Mouse (Mus musculus) T-helper 2 cell (primary cell): ENCODE data around the gene Olfr680-ps1.
"Not testable (repeated sequence)": the region's sequence is repeated elsewhere in the genome, so short reads cannot be mapped to it uniquely, and the experiment has no call there.

Source experiments
- in situ Hi-C: fragments of 300-600 bp; cut with MboI, MseI; formaldehyde crosslinking; loops from one replicate; pipeline ENCODE4 v1.15.1; 2025; ENCODE audit warnings: high pct_unique_total_duplicates

Gene Olfr680-ps1

DNA sequence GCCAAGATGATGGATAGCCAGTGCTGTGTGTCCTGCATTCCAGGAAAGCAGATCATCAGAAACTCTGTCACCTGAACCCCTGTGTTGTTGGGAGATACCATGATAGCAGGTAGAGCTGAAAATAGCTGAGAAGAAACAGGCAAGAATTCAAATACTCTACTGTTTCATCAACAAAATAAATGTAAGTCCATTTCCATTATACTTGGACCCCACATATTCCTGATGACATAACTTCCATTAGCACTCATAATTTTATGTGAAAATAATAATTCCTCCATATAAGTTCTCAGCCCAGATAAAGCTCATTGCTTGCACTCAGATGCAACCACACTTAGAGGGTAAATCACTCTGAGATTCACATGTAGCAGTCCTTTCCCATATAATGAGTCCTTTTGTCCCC is at the start of gene Olfr680-ps1:
TSS of gene Olfr680-ps1 (minus strand) at position 101 of the 400 bp plus-strand sequence.
- in situ Hi-C loops: not testable (repeated sequence)

DNA sequence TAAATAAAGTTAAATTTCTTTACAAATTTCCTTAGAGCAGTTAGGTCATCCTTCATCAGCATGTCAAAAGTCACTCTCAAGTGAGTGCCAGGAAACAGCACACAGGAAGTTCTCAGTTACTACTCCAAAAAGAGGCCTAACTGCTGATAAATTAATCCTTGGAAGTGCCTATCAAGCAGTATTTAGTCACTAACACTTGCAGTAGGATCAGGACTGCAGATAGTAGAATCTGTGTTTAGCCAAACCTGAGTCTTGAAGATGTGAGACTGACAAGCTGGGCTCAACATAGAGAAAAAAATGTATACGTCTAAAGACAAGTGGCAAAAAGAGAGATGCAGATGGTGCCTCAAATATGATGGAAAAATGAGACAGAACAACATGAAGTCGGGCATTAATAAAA is 48.7 kb upstream of the Olfr680-ps1 start:
- in situ Hi-C loops: no loop called here

- in situ Hi-C loops: no loop called here
These were observed 23.9 kb upstream of the Olfr680-ps1 start, which contains the start of gene Olfr681 for GRCm38 (mm10) chr7:105116536-105116935. Gene Olfr681 (plus strand): TSS chr7:105116836.

GRCm38 (mm10) chr7:105080905-105081304 is 11.7 kb downstream of the Olfr680-ps1 start, which contains the start of gene Olfr679:
Gene Olfr679 (plus strand): TSS chr7:105081205.
- in situ Hi-C loops: no loop called here

GRCm38 (mm10) chr7:105064175-105064574 is 28.4 kb downstream of the Olfr680-ps1 start, which contains the start of gene Olfr678:
Gene Olfr678 (plus strand): TSS chr7:105064475.
- in situ Hi-C loops: no loop called here

DNA sequence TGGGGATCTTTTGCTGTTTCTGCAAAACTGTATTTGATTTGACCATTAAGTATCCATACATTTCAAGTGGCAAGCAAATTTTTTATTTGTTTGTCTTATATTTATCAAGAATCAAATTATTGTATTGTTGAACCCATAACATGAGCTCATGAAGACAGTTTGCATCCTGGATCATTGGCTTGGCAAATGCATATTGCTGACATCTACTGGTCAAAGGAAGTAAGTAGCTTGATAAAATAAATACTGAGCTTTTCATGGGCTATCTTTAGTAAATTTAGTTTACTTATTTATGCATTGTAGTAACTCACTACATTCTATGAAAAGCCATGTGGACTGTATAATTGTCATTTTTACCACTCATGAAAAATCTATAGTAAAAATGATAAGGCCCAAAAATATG is 33.7 kb downstream of the Olfr680-ps1 start:
- in situ Hi-C loops: no loop called here
